Mouse (Mus musculus): Measurements from ENCODE around the gene Duox2. TPM values are rescaled to one million over a fixed set of nuclear protein-coding genes. Genes with fewer than 3 reads are reported as not detected.

Gene Duox2
- polyA plus RNA-seq, 1 experiment from 2014 or later = 0.06 TPM

GRCm38 (mm10) chr2:122311561-122311960, 13.3 kb upstream of the Duox2 start:
- no peaks in the 10 kb centered on the region for H3K36me3 ChIP-seq (ENCODE audit: control insufficient read depth, insufficient read depth, low read length)
- no peak overlapping the region for H3K4me3 ChIP-seq (ENCODE audit: low read depth, low read length)
- WGBS = 52% methylated on average over 2 of the region's 2 CpGs
- no peak overlapping the region for H3K9ac ChIP-seq (replicated peaks; ENCODE audit: low read depth, low read length)
- no peak for ATAC-seq (ENCODE audit: insufficient number of reproducible peaks, insufficient read depth, low FRiP score, low read depth)
- no peak overlapping the region for H3K27ac ChIP-seq (ENCODE audit: low read length)
- 0 out of 2 replicates have a peak, but pooled peaks cover 6% of the 10 kb centered on the region for H3K4me1 ChIP-seq (ENCODE audit: control insufficient read depth, insufficient read depth, low read length)
- H3K27me3 ChIP-seq (ENCODE audit: control insufficient read depth, insufficient read depth, low read length) = peaks cover 21% of the 10 kb centered on the region
- no peaks in the 10 kb centered on the region for H3K9me3 ChIP-seq (ENCODE audit: control insufficient read depth, low read depth, low read length)
- no peak overlapping the region for H3K4me2 ChIP-seq (replicated peaks; ENCODE audit: low read depth, low read length)

GRCm38 (mm10) chr2:122309647-122310046, 11.4 kb upstream of the Duox2 start:
- WGBS = 37% methylated on average over 3 of the region's 3 CpGs
- H3K27ac ChIP-seq (ENCODE audit: low read length) = no peak overlapping the region
- no peak overlapping the region for H3K9ac ChIP-seq (replicated peaks; ENCODE audit: low read depth, low read length)
- H3K36me3 ChIP-seq (ENCODE audit: control insufficient read depth, insufficient read depth, low read length) = no peaks in the 10 kb centered on the region
- no peak for ATAC-seq (ENCODE audit: insufficient number of reproducible peaks, insufficient read depth, low FRiP score, low read depth)
- H3K4me1 ChIP-seq (ENCODE audit: control insufficient read depth, insufficient read depth, low read length) = 0 out of 2 replicates have a peak, but pooled peaks cover 6% of the 10 kb centered on the region
- H3K4me2 ChIP-seq (replicated peaks; ENCODE audit: low read depth, low read length) = no peak overlapping the region
- H3K4me3 ChIP-seq (ENCODE audit: low read depth, low read length) = no peak overlapping the region
- H3K27me3 ChIP-seq (ENCODE audit: control insufficient read depth, insufficient read depth, low read length) = peaks cover 26% of the 10 kb centered on the region
- H3K9me3 ChIP-seq (ENCODE audit: control insufficient read depth, low read depth, low read length) = no peaks in the 10 kb centered on the region

- Histone ChIP-seq H3K9me3 (ENCODE audit: control insufficient read depth, low read depth, low read length) (no peaks in the 10 kb centered on the region), H3K9ac (replicated peaks; ENCODE audit: low read depth, low read length) (no peak overlapping the region), H3K27ac (ENCODE audit: low read length) (no peak overlapping the region), H3K27me3 (ENCODE audit: control insufficient read depth, insufficient read depth, low read length) (peaks cover 34% of the 10 kb centered on the region), H3K4me2 (replicated peaks; ENCODE audit: low read depth, low read length) (no peak overlapping the region), H3K4me1 (ENCODE audit: control insufficient read depth, insufficient read depth, low read length) (peaks cover 4% of the 10 kb centered on the region; the same call in 1 of the 2 replicates), H3K4me3 (ENCODE audit: low read depth, low read length) (no peak overlapping the region), H3K36me3 (ENCODE audit: control insufficient read depth, insufficient read depth, low read length) (no peaks in the 10 kb centered on the region)
- WGBS = 29% methylated on average over 4 of the region's 4 CpGs
- no peak for ATAC-seq (ENCODE audit: insufficient number of reproducible peaks, insufficient read depth, low FRiP score, low read depth)
Observed at GRCm38 (mm10) chr2:122306184-122306583, 7.9 kb upstream of the Duox2 start.

GRCm38 (mm10) chr2:122305097-122305892, 7.0 kb upstream of the Duox2 start:
- Histone ChIP-seq H3K4me3 (ENCODE audit: low read depth, low read length) (no peak overlapping the region), H3K4me1 (ENCODE audit: control insufficient read depth, insufficient read depth, low read length) (peaks cover 7% of the 10 kb centered on the region; the same call in 1 of the 2 replicates), H3K27me3 (ENCODE audit: control insufficient read depth, insufficient read depth, low read length) (peaks cover 40% of the 10 kb centered on the region), H3K36me3 (ENCODE audit: control insufficient read depth, insufficient read depth, low read length) (no peaks in the 10 kb centered on the region), H3K9me3 (ENCODE audit: control insufficient read depth, low read depth, low read length) (no peaks in the 10 kb centered on the region), H3K27ac (ENCODE audit: low read length) (no peak overlapping the region), H3K4me2 (replicated peaks; ENCODE audit: low read depth, low read length) (no peak overlapping the region), H3K9ac (replicated peaks; ENCODE audit: low read depth, low read length) (no peak overlapping the region)
- ATAC-seq (ENCODE audit: insufficient number of reproducible peaks, insufficient read depth, low FRiP score, low read depth) = no peak
- 83% methylated on average over 16 of the region's 16 CpGs for WGBS

- H3K9ac ChIP-seq (replicated peaks; ENCODE audit: low read depth, low read length) = no peak overlapping the region
- no peaks in the 10 kb centered on the region for H3K9me3 ChIP-seq (ENCODE audit: control insufficient read depth, low read depth, low read length)
- 87% methylated on average over 6 of the region's 6 CpGs for WGBS
- ATAC-seq (ENCODE audit: insufficient number of reproducible peaks, insufficient read depth, low FRiP score, low read depth) = no peak
- H3K36me3 ChIP-seq (ENCODE audit: control insufficient read depth, insufficient read depth, low read length) = no peaks in the 10 kb centered on the region
- H3K27me3 ChIP-seq (ENCODE audit: control insufficient read depth, insufficient read depth, low read length) = peaks cover 47% of the 10 kb centered on the region
- H3K4me3 ChIP-seq (ENCODE audit: low read depth, low read length) = no peak overlapping the region
- H3K4me2 ChIP-seq (replicated peaks; ENCODE audit: low read depth, low read length) = no peak overlapping the region
- H3K4me1 ChIP-seq (ENCODE audit: control insufficient read depth, insufficient read depth, low read length) = peaks cover 7% of the 10 kb centered on the region; the same call in 1 of the 2 replicates
- H3K27ac ChIP-seq (ENCODE audit: low read length) = no peak overlapping the region
Observed at GRCm38 (mm10) chr2:122304544-122304943, 6.3 kb upstream of the Duox2 start.

- Histone ChIP-seq H3K27me3 (ENCODE audit: control insufficient read depth, insufficient read depth, low read length) (peaks cover 60% of the 10 kb centered on the region), H3K4me2 (replicated peaks; ENCODE audit: low read depth, low read length) (no peak overlapping the region), H3K27ac (ENCODE audit: low read length) (no peak overlapping the region), H3K4me1 (ENCODE audit: control insufficient read depth, insufficient read depth, low read length) (peaks cover 15% of the 10 kb centered on the region; the same call in 1 of the 2 replicates), H3K9me3 (ENCODE audit: control insufficient read depth, low read depth, low read length) (no peaks in the 10 kb centered on the region), H3K36me3 (ENCODE audit: control insufficient read depth, insufficient read depth, low read length) (no peaks in the 10 kb centered on the region), H3K9ac (replicated peaks; ENCODE audit: low read depth, low read length) (no peak overlapping the region), H3K4me3 (ENCODE audit: low read depth, low read length) (no peak overlapping the region; the same call in 1 of the 2 replicates)
- WGBS = 10% methylated on average over 9 of the region's 9 CpGs
- no peak for ATAC-seq (ENCODE audit: insufficient number of reproducible peaks, insufficient read depth, low FRiP score, low read depth)
Observed at GRCm38 (mm10) chr2:122302574-122303241, 4.5 kb upstream of the Duox2 start.

GRCm38 (mm10) chr2:122301921-122302573, 3.8 kb upstream of the Duox2 start:
- ATAC-seq (ENCODE audit: insufficient number of reproducible peaks, insufficient read depth, low FRiP score, low read depth) = no peak
- Histone ChIP-seq H3K4me2 (replicated peaks; ENCODE audit: low read depth, low read length) (peak overlapping the region; percentile 66), H3K4me1 (ENCODE audit: control insufficient read depth, insufficient read depth, low read length) (peaks cover 15% of the 10 kb centered on the region; the same call in 1 of the 2 replicates), H3K4me3 (ENCODE audit: low read depth, low read length) (peak overlapping the region; percentile 24), H3K9me3 (ENCODE audit: control insufficient read depth, low read depth, low read length) (no peaks in the 10 kb centered on the region), H3K27me3 (ENCODE audit: control insufficient read depth, insufficient read depth, low read length) (peaks cover 63% of the 10 kb centered on the region), H3K9ac (replicated peaks; ENCODE audit: low read depth, low read length) (no peak overlapping the region), H3K27ac (ENCODE audit: low read length) (no peak overlapping the region), H3K36me3 (ENCODE audit: control insufficient read depth, insufficient read depth, low read length) (no peaks in the 10 kb centered on the region)
- 10% methylated on average over 23 of the region's 23 CpGs for WGBS

All from stomach, embryonic 14.5 days (tissue).